Mouse (Mus musculus) small intestine, adult 10 weeks (tissue): ENCODE data around the gene Neurog1. TPM values are rescaled to one million over a fixed set of nuclear protein-coding genes. Genes with fewer than 3 reads are reported as not detected.

Source experiments
- polyA plus RNA-seq: library from polyadenylated mRNA; stranded (reverse); fragments of 350-450 nt; fragmentation: Illumina TruSeq; extraction: RNeasy Lipid Tissue Mini Kit (QIAGEN cat#74804); gene quantifications from one replicate; pipeline ENCODE4 v1.2.3, GENCODE M21; 2014; ENCODE audit warnings: low replicate concordance

Neurog1 gene
- not detected for polyA plus RNA-seq

DNA sequence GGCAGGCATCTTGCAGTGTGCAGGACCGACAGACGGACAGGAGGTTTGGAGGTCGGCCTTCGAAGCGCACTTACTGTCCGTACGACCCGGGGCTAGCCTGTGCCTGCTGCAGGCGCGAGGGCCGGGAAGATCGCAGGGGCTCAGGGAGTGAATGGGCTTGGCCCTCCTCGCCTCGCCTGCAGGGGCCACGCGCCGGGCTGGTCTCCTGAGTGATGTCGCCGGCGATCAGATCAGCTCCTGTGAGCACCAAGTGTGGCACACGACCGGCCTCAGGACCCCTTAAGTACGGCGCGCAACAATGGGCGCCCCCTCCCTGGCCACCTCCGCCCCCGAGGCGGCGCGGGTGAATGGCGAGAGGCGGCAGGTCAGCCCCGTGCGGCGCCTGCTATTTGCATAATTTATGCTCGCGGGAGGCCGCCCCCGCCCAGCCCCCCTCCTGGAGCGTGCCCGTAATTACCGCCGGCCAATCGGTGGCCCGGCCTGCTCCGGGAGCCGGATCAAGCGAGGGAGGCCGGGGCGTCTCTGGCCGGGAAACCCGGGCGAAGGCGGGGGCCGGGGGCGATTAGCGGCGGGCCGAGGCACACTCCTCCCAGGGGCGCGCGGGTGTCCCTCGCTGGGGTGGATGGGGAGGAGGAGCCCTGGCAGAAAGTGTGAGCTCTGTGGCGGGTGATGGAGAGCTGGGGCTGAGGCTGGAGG is at the start of gene Neurog1:
TSS of gene Neurog1 (minus strand) at position 240 of the 696 bp plus-strand sequence.

DNA sequence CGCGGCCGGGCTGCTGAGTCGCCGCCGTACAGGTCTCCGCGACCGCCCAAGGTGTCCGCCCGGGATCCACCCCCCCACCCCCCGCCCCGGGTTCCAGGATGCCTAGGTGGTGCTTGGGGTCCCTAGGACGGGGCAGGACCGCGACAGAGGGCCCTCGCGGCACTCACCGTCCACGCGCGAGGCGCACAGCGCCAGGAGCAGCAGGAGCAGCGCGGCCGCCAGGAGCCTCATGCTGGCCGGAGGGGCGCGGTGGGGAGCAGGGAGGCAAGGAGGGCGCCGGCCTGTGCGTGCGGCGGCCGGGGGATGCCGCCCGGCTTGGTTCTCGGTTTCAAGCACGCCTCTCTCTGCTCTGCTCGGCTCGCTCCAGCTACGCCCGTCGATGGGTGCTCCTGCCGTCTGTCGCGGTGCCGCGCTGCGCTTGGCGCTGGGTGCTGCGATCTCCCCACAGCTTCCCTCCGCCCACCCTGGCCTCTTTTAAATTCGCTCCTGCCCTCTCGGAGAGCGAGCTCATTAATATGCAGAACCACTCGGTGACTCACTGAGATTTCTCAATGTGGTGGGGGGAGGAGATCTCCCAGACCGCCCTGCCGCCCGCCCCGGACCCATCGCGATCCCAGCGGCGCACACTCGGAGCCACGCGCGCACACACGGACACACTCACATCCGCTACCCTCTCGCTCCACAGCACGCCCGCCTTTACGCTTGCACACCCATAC is 44.1 kb upstream of the Neurog1 start, which contains the start of gene Cxcl14:
TSS of gene Cxcl14 (minus strand) at position 609 of the 716 bp plus-strand sequence.

Other genes starting within 250 kb of the Neurog1 start
- 16.7 TPM for gene H2afy, start 115.8 kb downstream of the Neurog1 start, polyA plus RNA-seq
- 2.2 TPM for gene Tifab, start 73.3 kb downstream of the Neurog1 start, polyA plus RNA-seq
- gene Cxcl14, start 44.4 kb upstream of the Neurog1 start, polyA plus RNA-seq: 10.5 TPM
- gene Gm3045, start 174.4 kb upstream of the Neurog1 start, polyA plus RNA-seq: not detected
- not detected for gene Slc25a48, start 186.2 kb upstream of the Neurog1 start, polyA plus RNA-seq
- not detected for gene Il9, start 230.1 kb upstream of the Neurog1 start, polyA plus RNA-seq